Mouse (Mus musculus) CH12.LX (cell line): ENCODE results near the gene Gm10643.

ENCODE experiments used
- CTCF ChIP-seq, 2 experiments: IDR thresholded peaks in 1 of 2; conservative IDR thresholded peaks in 1 of 2; 2 replicates each; pipeline ENCODE4 v1.5.1; 2011 to 2012; ENCODE audit warnings: low read depth in 2 of 2, low read length in 2 of 2, improper control_type of control experiment in 1 of 2, inconsistent platforms in 1 of 2, mild to moderate bottlenecking in 1 of 2, moderate library complexity in 1 of 2
- E2F4 ChIP-seq: IDR thresholded peaks from 2 replicates; pipeline ENCODE4 v1.6.1; 2011; ENCODE audit warnings: low read depth, low read length, improper control_type of control experiment; ENCODE audit not compliant: insufficient replicate concordance
- EP300 ChIP-seq: IDR thresholded peaks from 2 replicates; pipeline ENCODE4 v1.6.1; 2011; ENCODE audit warnings: low read length, improper control_type of control experiment
- KAT2A ChIP-seq: IDR thresholded peaks from 2 replicates; pipeline ENCODE4 v1.6.1; 2012; ENCODE audit warnings: low read length, improper control_type of control experiment, inconsistent platforms; ENCODE audit not compliant: insufficient replicate concordance
- MAFK ChIP-seq: IDR thresholded peaks from 2 replicates; pipeline ENCODE4 v1.6.1; 2011; ENCODE audit warnings: low read length, improper control_type of control experiment; ENCODE audit not compliant: insufficient replicate concordance
- MAX ChIP-seq: IDR thresholded peaks from 2 replicates; pipeline ENCODE4 v1.6.1; 2011; ENCODE audit warnings: low read length, improper control_type of control experiment
- NELFE ChIP-seq: IDR thresholded peaks from 2 replicates; pipeline ENCODE4 v1.6.1; 2011; ENCODE audit warnings: low read depth, low read length, improper control_type of control experiment
- PAX5 ChIP-seq: IDR thresholded peaks from 2 replicates; pipeline ENCODE4 v1.6.1; 2012; ENCODE audit warnings: low read length, inconsistent platforms, mixed read lengths
- POLR2A ChIP-seq: IDR thresholded peaks from 2 replicates; pipeline ENCODE4 v1.6.1; 2011; ENCODE audit warnings: low read depth, mild to moderate bottlenecking, improper control_type of control experiment, low read length
- RCOR1 ChIP-seq: conservative IDR thresholded peaks from 2 replicates; pipeline ENCODE4 v1.6.1; 2012; ENCODE audit warnings: low read depth, mild to moderate bottlenecking, inconsistent platforms, low read length, improper control_type of control experiment
- SIN3A ChIP-seq: IDR thresholded peaks from 2 replicates; pipeline ENCODE4 v1.6.1; 2012; ENCODE audit warnings: low read length, improper control_type of control experiment, inconsistent platforms
- TCF12 ChIP-seq: IDR thresholded peaks from 2 replicates; pipeline ENCODE4 v1.6.1; 2014; ENCODE audit warnings: low read depth, mild to moderate bottlenecking, inconsistent platforms, low read length, improper control_type of control experiment
- ZC3H11A ChIP-seq: IDR thresholded peaks from 2 replicates; pipeline ENCODE4 v1.6.1; 2012; ENCODE audit warnings: low read depth, mild to moderate bottlenecking, inconsistent platforms, low read length, improper control_type of control experiment

- TF ChIP-seq E2F4 = no peak
- TF ChIP-seq POLR2A = no peak
- no peak for TF ChIP-seq PAX5
- TF ChIP-seq RCOR1 = no peak
- no peak for TF ChIP-seq CTCF (conservative IDR thresholded peaks at IDR 0.05 in 1 of 2, IDR thresholded peaks at IDR 0.05 in 1 of 2; ENCODE audit: low read depth in 2 of 2, low read length in 2 of 2)
- no peak for TF ChIP-seq EP300
- no peak for TF ChIP-seq ZC3H11A
- TF ChIP-seq TCF12 = no peak
- no peak for TF ChIP-seq NELFE
- TF ChIP-seq MAX = no peak
- TF ChIP-seq MAFK = no peak
- no peak for TF ChIP-seq KAT2A
- TF ChIP-seq SIN3A = no peak
These were observed 11.5 kb upstream of the Gm10643 start for GRCm38 (mm10) chr8:84076412-84076811.
